Mouse (Mus musculus): ENCODE data around the gene Gimap7. TPM values are rescaled to one million over a fixed set of nuclear protein-coding genes. Genes with fewer than 3 reads are reported as not detected.

Gene Gimap7
- polyA plus RNA-seq (2015; fragmentation: Nextera tagmentation; extraction: Ambion mirVana) = not detected in 2 replicates

GRCm38 (mm10) chr6:48718455-48718854, at the start of gene Gimap7, which contains the start of gene Gm28053:
Gimap7 (plus strand) TSS chr6:48718621.
Gm28053 (plus strand) TSS chr6:48718607.
- Histone ChIP-seq H3K9ac (no peak within 1 kb of the TSS), H3K4me2 (no peak within 1 kb of the TSS), H3K36me3 (no peaks in the 10 kb centered on the region), H3K9me3 (no peaks in the 10 kb centered on the region), H3K27me3 (no peaks in the 10 kb centered on the region), H3K4me1 (replicated peaks) (no peaks in the 10 kb centered on the region), H3K4me3 (no peak within 1 kb of the TSS), H3K27ac (no peak within 1 kb of the TSS)
- no peak for ATAC-seq (ENCODE audit: low FRiP score)
- 50% methylated on average over 2 of the region's 2 CpGs for WGBS

- H3K27ac ChIP-seq = no peak overlapping the region
- no peaks in the 10 kb centered on the region for H3K36me3 ChIP-seq
- H3K27me3 ChIP-seq = no peaks in the 10 kb centered on the region
- no peak overlapping the region for H3K4me2 ChIP-seq
- H3K4me1 ChIP-seq (replicated peaks) = no peaks in the 10 kb centered on the region
- 73% methylated on average over 2 of the region's 2 CpGs for WGBS
- no peak overlapping the region for H3K4me3 ChIP-seq
- ATAC-seq (ENCODE audit: low FRiP score) = no peak
- no peaks in the 10 kb centered on the region for H3K9me3 ChIP-seq
- no peak overlapping the region for H3K9ac ChIP-seq
Measured at GRCm38 (mm10) chr6:48669446-48669969, 48.9 kb upstream of the Gimap7 start.

- Histone ChIP-seq H3K9me3 (no peaks in the 10 kb centered on the region), H3K36me3 (no peaks in the 10 kb centered on the region), H3K9ac (no peak overlapping the region), H3K4me3 (no peak overlapping the region), H3K27ac (no peak overlapping the region), H3K4me1 (replicated peaks) (0 out of 2 replicates have a peak, but pooled peaks cover 3% of the 10 kb centered on the region), H3K27me3 (no peaks in the 10 kb centered on the region), H3K4me2 (no peak overlapping the region)
- 95% methylated on average over 9 of the region's 9 CpGs for WGBS
- no peak for ATAC-seq (ENCODE audit: low FRiP score)
Measured at GRCm38 (mm10) chr6:48674291-48675058, 43.9 kb upstream of the Gimap7 start.

- H3K27ac ChIP-seq = no peak overlapping the region
- 0 out of 2 replicates have a peak, but pooled peaks cover 3% of the 10 kb centered on the region for H3K4me1 ChIP-seq (replicated peaks)
- H3K9me3 ChIP-seq = no peaks in the 10 kb centered on the region
- 48% methylated on average over 10 of the region's 10 CpGs for WGBS
- ATAC-seq (ENCODE audit: low FRiP score) = no peak
- peak overlapping the region; percentile 31 for H3K4me2 ChIP-seq
- H3K4me3 ChIP-seq = peak overlapping the region; percentile 10; the same call in 1 of the 2 replicates
- no peaks in the 10 kb centered on the region for H3K36me3 ChIP-seq
- no peaks in the 10 kb centered on the region for H3K27me3 ChIP-seq
- H3K9ac ChIP-seq = 0 out of 2 replicates have a peak overlapping the region, but pooled peaks have one; percentile 35
Measured at GRCm38 (mm10) chr6:48675400-48675930, 43.0 kb upstream of the Gimap7 start.

GRCm38 (mm10) chr6:48675931-48676859, 42.2 kb upstream of the Gimap7 start, which contains the start of gene Gimap9:
Gimap9 (plus strand) TSS chr6:48676129.
- Histone ChIP-seq H3K36me3 (no peaks in the 10 kb centered on the region), H3K4me2 (peak within 1 kb of the TSS; percentile 31), H3K27ac (no peak within 1 kb of the TSS), H3K4me3 (peak within 1 kb of the TSS; percentile 10; the same call in 1 of the 2 replicates), H3K27me3 (no peaks in the 10 kb centered on the region), H3K9ac (0 out of 2 replicates have a peak within 1 kb of the TSS, but pooled peaks have one; percentile 35), H3K9me3 (no peaks in the 10 kb centered on the region), H3K4me1 (replicated peaks) (0 out of 2 replicates have a peak, but pooled peaks cover 3% of the 10 kb centered on the region)
- WGBS = 19% methylated on average over 13 of the region's 13 CpGs
- no peak for ATAC-seq (ENCODE audit: low FRiP score)

- 80% methylated on average over 5 of the region's 5 CpGs for WGBS
Measured at GRCm38 (mm10) chr6:48676860-48677415, 41.5 kb upstream of the Gimap7 start.

GRCm38 (mm10) chr6:48677492-48678345, 40.7 kb upstream of the Gimap7 start:
- no peaks in the 10 kb centered on the region for H3K9me3 ChIP-seq
- H3K9ac ChIP-seq = no peak overlapping the region
- H3K27me3 ChIP-seq = no peaks in the 10 kb centered on the region
- H3K4me3 ChIP-seq = no peak overlapping the region
- no peak overlapping the region for H3K4me2 ChIP-seq
- 0 out of 2 replicates have a peak, but pooled peaks cover 3% of the 10 kb centered on the region for H3K4me1 ChIP-seq (replicated peaks)
- H3K36me3 ChIP-seq = no peaks in the 10 kb centered on the region
- no peak for ATAC-seq (ENCODE audit: low FRiP score)
- no peak overlapping the region for H3K27ac ChIP-seq
- 95% methylated on average over 17 of the region's 17 CpGs for WGBS

More at GRCm38 (mm10) chr6:48676860-48677415, 41.5 kb upstream of the Gimap7 start:
- 0 out of 2 replicates have a peak, but pooled peaks cover 3% of the 10 kb centered on the region for H3K4me1 ChIP-seq (replicated peaks)
- H3K27me3 ChIP-seq = no peaks in the 10 kb centered on the region
- no peaks in the 10 kb centered on the region for H3K9me3 ChIP-seq
- H3K9ac ChIP-seq = no peak overlapping the region
- ATAC-seq (ENCODE audit: low FRiP score) = no peak
- 0 out of 2 replicates have a peak overlapping the region, but pooled peaks have one; percentile 31 for H3K4me2 ChIP-seq
- H3K4me3 ChIP-seq = no peak overlapping the region
- no peak overlapping the region for H3K27ac ChIP-seq
- no peaks in the 10 kb centered on the region for H3K36me3 ChIP-seq

- Histone ChIP-seq H3K4me1 (replicated peaks) (0 out of 2 replicates have a peak, but pooled peaks cover 3% of the 10 kb centered on the region), H3K4me2 (no peak overlapping the region), H3K36me3 (no peaks in the 10 kb centered on the region), H3K9me3 (no peaks in the 10 kb centered on the region), H3K27ac (no peak overlapping the region), H3K9ac (no peak overlapping the region), H3K27me3 (no peaks in the 10 kb centered on the region), H3K4me3 (no peak overlapping the region)
- WGBS = 84% methylated on average over 4 of the region's 4 CpGs
- no peak for ATAC-seq (ENCODE audit: low FRiP score)
Measured at GRCm38 (mm10) chr6:48678391-48678790, 40.0 kb upstream of the Gimap7 start.

GRCm38 (mm10) chr6:48679701-48680100, 38.7 kb upstream of the Gimap7 start:
- H3K4me3 ChIP-seq = no peak overlapping the region
- H3K4me1 ChIP-seq (replicated peaks) = 0 out of 2 replicates have a peak, but pooled peaks cover 3% of the 10 kb centered on the region
- H3K9me3 ChIP-seq = no peaks in the 10 kb centered on the region
- no peaks in the 10 kb centered on the region for H3K27me3 ChIP-seq
- H3K36me3 ChIP-seq = no peaks in the 10 kb centered on the region
- H3K4me2 ChIP-seq = no peak overlapping the region
- no peak overlapping the region for H3K9ac ChIP-seq
- no peak for ATAC-seq (ENCODE audit: low FRiP score)
- H3K27ac ChIP-seq = no peak overlapping the region
- 86% methylated on average over 6 of the region's 6 CpGs for WGBS

GRCm38 (mm10) chr6:48680421-48680820, 38.0 kb upstream of the Gimap7 start:
- H3K4me1 ChIP-seq (replicated peaks) = 0 out of 2 replicates have a peak, but pooled peaks cover 3% of the 10 kb centered on the region
- H3K4me2 ChIP-seq = no peak overlapping the region
- WGBS = 82% methylated on average over 5 of the region's 5 CpGs
- H3K36me3 ChIP-seq = no peaks in the 10 kb centered on the region
- no peak for ATAC-seq (ENCODE audit: low FRiP score)
- no peaks in the 10 kb centered on the region for H3K9me3 ChIP-seq
- no peak overlapping the region for H3K9ac ChIP-seq
- H3K27me3 ChIP-seq = no peaks in the 10 kb centered on the region
- H3K27ac ChIP-seq = no peak overlapping the region
- H3K4me3 ChIP-seq = no peak overlapping the region

Measured in hindbrain, embryonic 13.5 days (tissue).